Mouse (Mus musculus): ENCODE results near the gene Vti1a.

- TF ChIP-seq CTCF (IDR thresholded peaks at IDR 0.05; ENCODE audit: low read depth, low read length) (no peak), GATA1 (IDR thresholded peaks at IDR 0.05; ENCODE audit: borderline replicate concordance, low read length) (no peak)
These were observed 2.9 kb downstream of the Vti1a start for GRCm38 (mm10) chr19:55319036-55319435.
